Mouse (Mus musculus) liver, postnatal 0 days (tissue): Measurements from ENCODE around the gene Shisal2a. TPM values are rescaled to one million over a fixed set of nuclear protein-coding genes. Genes with fewer than 3 reads are reported as not detected.
A peak's percentile ranks its signal among the peaks of the same experiment; 100 is the strongest.

Source experiments
- ATAC-seq: fragments of 200-750 bp; cut with Nextera tagmentation; 2 replicates; pipeline ENCODE4 v1.8.0; 2017; ENCODE audit warnings: mild to moderate bottlenecking, moderate library complexity
- DNase-seq: peaks from one replicate; pipeline ENCODE4 v3.0.0-alpha.2; 2016
- H3K27ac ChIP-seq: fragments of 300-500 bp; sonication (generic); 2 replicates; pipeline ENCODE4 v1.5.1; 2014; ENCODE audit warnings: antibody characterized with exemption, moderate library complexity, mild to moderate bottlenecking, low read depth
- H3K27me3 ChIP-seq: fragments of 300-500 bp; sonication (generic); 2 replicates; pipeline ENCODE4 v1.6.1; 2014; ENCODE audit warnings: low read length, control low read depth, mixed read lengths; ENCODE audit not compliant: insufficient read depth
- H3K36me3 ChIP-seq: fragments of 300-500 bp; sonication (generic); replicated peaks from 2 replicates; pipeline ENCODE4 v1.6.1; 2014; ENCODE audit warnings: mild to moderate bottlenecking, control low read depth, low read length, moderate library complexity, mixed read lengths; ENCODE audit not compliant: insufficient read depth
- H3K4me1 ChIP-seq: fragments of 300-500 bp; sonication (generic); 2 replicates; pipeline ENCODE4 v1.6.1; 2014; ENCODE audit warnings: antibody characterized with exemption, mild to moderate bottlenecking, control low read depth; ENCODE audit not compliant: insufficient read depth
- H3K4me2 ChIP-seq: fragments of 300-500 bp; sonication (generic); 2 replicates; pipeline ENCODE4 v1.6.1; 2014; ENCODE audit warnings: low read depth, mild to moderate bottlenecking, low read length, moderate library complexity, mixed read lengths
- H3K4me3 ChIP-seq: fragments of 300-500 bp; sonication (generic); 2 replicates; pipeline ENCODE4 v1.5.1; 2014; ENCODE audit warnings: low read depth, low read length
- H3K9ac ChIP-seq: fragments of 300-500 bp; sonication (generic); replicated peaks from 2 replicates; pipeline ENCODE4 v1.6.1; 2014; ENCODE audit warnings: mild to moderate bottlenecking, moderate library complexity
- H3K9me3 ChIP-seq: fragments of 300-500 bp; sonication (generic); 2 replicates; pipeline ENCODE4 v1.6.1; 2016; ENCODE audit warnings: mild to moderate bottlenecking, control low read depth, low read length, mixed read lengths
- CTCF ChIP-seq: sonication (generic); IDR thresholded peaks from 2 replicates; pipeline ENCODE4 v1.5.1; 2016; ENCODE audit warnings: antibody characterized with exemption, low read depth
- EP300 ChIP-seq: IDR thresholded peaks from 2 replicates; pipeline ENCODE4 v1.6.1; 2016; ENCODE audit warnings: antibody characterized with exemption, low read depth, mild to moderate bottlenecking
- WGBS: fragments of 180-500 bp; shearing (Covaris S2); extraction: QIAGEN DNeasy Blood & Tissue Kit; methylation state at CpG from one replicate; pipeline ENCODE4 v1.1.7; 2014; ENCODE audit not compliant: insufficient replicate concordance; 5-methylcytosine and 5-hydroxymethylcytosine counted together
- polyA plus RNA-seq: library from polyadenylated mRNA; unstranded; fragments of >200 nt; fragmentation: Nextera tagmentation; extraction: Ambion mirVana; gene quantifications from 2 replicates; pipeline ENCODE4 v1.2.1, GENCODE M21; 2015

The Shisal2a gene
- polyA plus RNA-seq = 0.26 and 0.52 TPM in 2 replicates

DNA sequence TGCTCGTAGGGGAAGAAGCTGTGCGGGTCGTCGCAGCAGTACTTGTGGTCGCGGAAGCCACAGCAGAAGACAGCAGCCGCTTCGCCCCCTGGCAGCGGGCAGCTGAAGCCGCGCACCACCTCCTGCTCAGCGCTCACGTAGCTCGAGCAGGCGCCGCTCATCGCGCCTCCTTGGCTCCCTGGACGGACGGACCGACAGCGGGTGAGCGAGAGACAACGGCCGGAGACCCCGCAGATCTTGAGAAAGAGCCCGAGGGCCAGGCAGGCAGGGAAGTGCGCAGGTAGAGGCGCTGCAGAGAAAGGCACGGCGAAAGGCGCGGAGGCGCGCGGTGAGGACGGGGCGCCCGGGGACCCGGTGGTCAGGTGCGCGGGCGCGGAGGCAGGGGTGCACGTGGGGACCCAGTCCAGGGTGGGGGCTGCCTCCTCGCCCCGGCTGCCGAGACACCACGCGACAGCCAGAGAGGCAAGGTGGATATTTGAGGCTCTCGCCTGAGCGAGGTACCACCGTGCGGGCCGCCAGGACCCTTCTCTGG is at the start of gene Shisal2a:
Gene Shisal2a (minus strand): TSS at position 167 of the 532 bp plus-strand sequence.
- DNase-seq (no peak), ATAC-seq (peak; percentile 27; the same call in 1 of the 2 replicates)
- H3K27ac ChIP-seq = no peak within 1 kb of the TSS
- H3K36me3 ChIP-seq = no peaks in the 10 kb centered on the region
- TF ChIP-seq CTCF = 0 out of 2 replicates have a peak, but pooled peaks have one; percentile 9
- no peak for TF ChIP-seq EP300
- peaks cover 7% of the 10 kb centered on the region for H3K4me1 ChIP-seq
- H3K4me3 ChIP-seq = peak within 1 kb of the TSS; percentile 38
- peak within 1 kb of the TSS; percentile 53; the same call in 1 of the 2 replicates for H3K9ac ChIP-seq
- peak within 1 kb of the TSS; percentile 66 for H3K4me2 ChIP-seq
- H3K27me3 ChIP-seq = peaks cover 19% of the 10 kb centered on the region
- 3% methylated on average over 51 of the region's 55 CpGs for WGBS
- no peaks in the 10 kb centered on the region for H3K9me3 ChIP-seq

DNA sequence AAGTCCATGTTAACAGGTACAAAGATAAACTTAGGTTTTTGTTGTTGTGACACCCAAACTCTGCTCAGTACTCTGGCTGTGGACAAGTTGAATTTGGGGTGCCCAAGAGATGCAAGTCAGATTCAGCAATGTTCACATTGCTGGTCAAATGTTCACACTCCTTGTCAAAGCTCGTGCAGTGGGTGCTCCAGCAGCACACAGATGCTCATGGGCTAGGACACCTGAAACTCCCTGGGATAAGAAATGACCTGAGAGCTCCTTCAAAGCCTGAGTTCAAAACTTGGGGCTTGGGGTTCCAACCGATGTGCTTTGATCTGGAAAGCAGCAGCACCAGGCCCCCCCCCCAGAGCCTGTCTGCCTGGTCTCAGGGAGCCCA is 48.4 kb upstream of the Shisal2a start:
- ATAC-seq (no peak), DNase-seq (no peak)
- TF ChIP-seq CTCF (no peak), EP300 (no peak)
- Histone ChIP-seq H3K27me3 (0 out of 2 replicates have a peak, but pooled peaks cover 3% of the 10 kb centered on the region), H3K4me2 (no peak overlapping the region), H3K9me3 (no peaks in the 10 kb centered on the region), H3K36me3 (no peaks in the 10 kb centered on the region), H3K27ac (no peak overlapping the region), H3K4me3 (no peak overlapping the region), H3K4me1 (peaks cover 13% of the 10 kb centered on the region), H3K9ac (no peak overlapping the region)
- 39% methylated on average over 2 of the region's 2 CpGs for WGBS

DNA sequence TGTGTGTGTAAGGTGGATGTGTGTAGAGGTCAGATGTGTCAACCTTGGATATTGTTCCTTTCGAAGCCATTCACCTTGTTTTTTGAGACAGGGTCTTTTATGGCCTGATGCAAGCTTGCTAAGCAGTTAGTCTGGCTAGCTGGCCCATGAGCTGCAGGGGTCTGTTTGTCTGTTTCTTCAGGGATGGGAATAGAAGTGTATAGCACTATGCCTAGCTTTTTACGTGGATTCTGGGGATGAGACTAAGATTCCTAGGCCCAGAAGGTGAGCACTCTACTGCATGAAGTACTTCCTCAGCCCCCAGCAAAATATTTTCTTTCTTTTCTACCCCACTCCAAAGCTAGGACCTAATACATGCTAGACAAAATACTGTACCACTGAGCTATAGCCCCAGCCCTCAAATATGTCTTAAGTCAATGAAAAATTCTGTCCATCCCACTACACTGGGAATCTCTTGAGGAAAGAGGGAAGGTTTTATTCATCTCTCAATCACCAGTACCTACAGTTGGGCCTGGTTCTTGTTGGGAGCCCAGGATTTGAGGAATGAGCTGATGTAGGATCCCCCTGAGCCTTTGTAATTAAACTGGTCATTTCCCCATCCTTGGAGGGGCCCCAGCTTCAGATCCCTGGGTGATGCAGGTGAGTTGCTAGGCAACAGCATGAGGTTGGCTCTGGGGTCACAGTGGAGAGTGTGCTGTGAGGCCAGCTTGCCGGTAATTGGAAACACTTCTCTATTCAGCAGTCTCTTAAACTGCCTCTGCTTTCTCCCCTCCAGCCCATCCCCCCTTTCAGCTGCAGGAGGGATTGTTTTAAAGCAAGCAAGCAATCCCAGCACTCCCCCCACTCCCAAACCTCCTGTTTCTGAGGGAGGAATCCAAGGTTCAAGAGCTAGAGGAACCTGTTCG is 47.8 kb upstream of the Shisal2a start:
- DNase-seq = no peak
- H3K36me3 ChIP-seq = no peaks in the 10 kb centered on the region
- H3K27me3 ChIP-seq = 0 out of 2 replicates have a peak, but pooled peaks cover 3% of the 10 kb centered on the region
- no peak overlapping the region for H3K9ac ChIP-seq
- peaks cover 13% of the 10 kb centered on the region for H3K4me1 ChIP-seq
- no peak for ATAC-seq
- no peaks in the 10 kb centered on the region for H3K9me3 ChIP-seq
- H3K4me2 ChIP-seq = no peak overlapping the region
- H3K4me3 ChIP-seq = no peak overlapping the region
- H3K27ac ChIP-seq = no peak overlapping the region
- 49% methylated on average over 4 of the region's 4 CpGs for WGBS
- TF ChIP-seq CTCF (no peak), EP300 (no peak)

DNA sequence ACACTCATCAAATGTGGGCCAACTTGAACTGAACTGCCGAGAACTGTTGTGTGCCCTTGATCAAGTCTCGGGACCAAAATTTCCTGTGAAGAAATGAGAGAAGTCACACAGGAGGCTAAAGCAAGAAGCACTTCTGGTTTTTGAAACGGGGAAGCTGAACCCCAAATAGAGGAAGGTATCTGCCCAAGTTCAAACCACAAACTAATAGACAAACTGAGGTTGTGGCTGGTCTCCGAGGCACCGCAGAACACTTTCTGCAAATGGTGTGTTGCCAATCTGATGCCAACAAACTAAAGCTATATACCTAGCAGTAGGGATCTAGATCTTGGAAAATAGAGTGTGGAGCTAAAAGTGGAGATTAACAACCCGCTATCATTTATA is 45.2 kb upstream of the Shisal2a start:
- TF ChIP-seq CTCF (no peak), EP300 (no peak)
- H3K27ac ChIP-seq = no peak overlapping the region
- WGBS = 36% methylated on average over 6 of the region's 6 CpGs
- H3K4me3 ChIP-seq = no peak overlapping the region
- no peak overlapping the region for H3K4me2 ChIP-seq
- no peak for DNase-seq
- H3K9ac ChIP-seq = no peak overlapping the region
- H3K27me3 ChIP-seq = 0 out of 2 replicates have a peak, but pooled peaks cover 3% of the 10 kb centered on the region
- H3K9me3 ChIP-seq = no peaks in the 10 kb centered on the region
- H3K36me3 ChIP-seq = no peaks in the 10 kb centered on the region
- H3K4me1 ChIP-seq = peaks cover 23% of the 10 kb centered on the region
- ATAC-seq = no peak

DNA sequence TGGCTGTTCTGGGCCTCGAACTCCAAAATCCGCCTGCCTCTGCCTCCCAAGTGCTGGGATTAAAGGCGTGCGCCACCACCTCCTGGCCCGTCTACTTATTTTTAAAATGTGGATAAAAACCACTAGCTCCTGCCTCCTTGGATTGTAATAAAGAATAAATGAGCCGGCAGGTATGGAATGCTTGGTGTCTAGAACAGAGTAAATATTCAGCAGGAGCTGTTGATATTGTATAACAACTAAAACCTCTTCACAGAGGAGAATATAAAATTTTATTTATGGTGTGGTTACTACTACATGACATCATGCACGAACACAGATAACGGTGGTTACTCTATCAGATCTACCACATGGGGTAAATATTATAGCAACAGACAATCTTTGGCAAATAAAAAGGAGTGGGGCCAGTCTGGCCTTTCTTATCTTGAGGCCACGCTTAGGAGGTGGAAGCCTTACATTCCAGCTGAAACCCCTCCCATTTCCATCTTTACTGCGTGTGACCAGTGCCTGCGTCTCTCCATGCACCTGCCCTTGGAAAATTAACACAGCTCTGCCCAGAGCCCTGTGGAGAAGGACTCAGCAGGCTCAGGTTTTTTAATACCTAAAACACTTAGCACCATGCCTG is 44.7 kb upstream of the Shisal2a start:
- Histone ChIP-seq H3K27me3 (0 out of 2 replicates have a peak, but pooled peaks cover 3% of the 10 kb centered on the region), H3K9me3 (no peaks in the 10 kb centered on the region), H3K27ac (no peak overlapping the region), H3K4me2 (no peak overlapping the region), H3K9ac (no peak overlapping the region), H3K36me3 (no peaks in the 10 kb centered on the region), H3K4me1 (peaks cover 23% of the 10 kb centered on the region), H3K4me3 (no peak overlapping the region)
- ATAC-seq (no peak), DNase-seq (no peak)
- no peak for TF ChIP-seq CTCF
- no peak for TF ChIP-seq EP300
- WGBS = 50% methylated on average over 11 of the region's 11 CpGs

DNA sequence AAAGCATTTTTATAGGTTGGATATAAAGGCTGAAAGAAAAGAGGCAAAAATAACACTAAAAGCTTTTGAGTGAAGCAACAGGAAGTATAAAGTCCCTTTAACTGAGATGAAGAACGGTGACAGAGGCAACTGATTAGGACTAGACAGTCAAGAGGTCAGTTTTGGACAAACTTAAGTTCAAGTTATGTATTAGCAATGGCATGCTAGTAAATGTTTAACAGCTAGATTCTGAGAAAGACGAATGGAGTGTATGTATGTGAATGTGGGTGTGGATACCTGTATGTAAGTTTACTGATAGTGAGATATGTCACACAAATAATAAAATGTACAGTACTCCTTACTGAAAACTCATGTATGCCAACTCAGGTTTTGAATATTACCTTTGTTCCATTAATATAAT is 41.4 kb upstream of the Shisal2a start:
- Histone ChIP-seq H3K4me3 (no peak overlapping the region), H3K9me3 (no peaks in the 10 kb centered on the region), H3K27me3 (no peaks in the 10 kb centered on the region), H3K4me2 (peak overlapping the region; percentile 18; the same call in 1 of the 2 replicates), H3K36me3 (no peaks in the 10 kb centered on the region), H3K27ac (peak overlapping the region; percentile 60; the same call in 1 of the 2 replicates), H3K9ac (no peak overlapping the region), H3K4me1 (peaks cover 20% of the 10 kb centered on the region)
- DNase-seq = no peak
- TF ChIP-seq EP300 (no peak), CTCF (no peak)
- peak; percentile 53; the same call in 1 of the 2 replicates for ATAC-seq
- 40% methylated on average over 2 of the region's 2 CpGs for WGBS
